Comparison of ENCODE assay signal across 24 mouse cellular contexts in the genomic region with DNA sequence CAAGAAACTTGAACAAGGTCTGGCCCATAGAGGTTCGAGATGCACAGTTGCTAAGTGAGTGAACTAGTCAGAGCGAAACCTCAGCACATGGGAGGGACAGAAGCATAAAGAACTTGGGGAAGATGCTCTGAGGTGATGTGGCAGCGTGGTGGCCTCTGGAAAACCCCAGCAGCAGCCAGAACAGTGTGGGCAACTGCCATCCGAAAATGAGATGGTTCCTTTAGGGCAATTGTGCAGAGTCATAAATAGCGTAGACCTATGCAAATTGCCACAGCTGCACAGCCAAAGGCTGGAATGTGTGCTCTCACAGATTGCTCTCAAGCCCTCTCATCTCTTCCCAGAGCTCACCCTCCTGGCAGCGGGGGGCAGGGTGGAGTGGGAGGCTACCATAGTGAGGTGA.
DNase-seq lines count a peak whose midpoint lies in the region; ATAC-seq and TF ChIP-seq lines count a peak whose summit lies in the region.
"Had no signal": no experiment of that assay in that cellular context is flagged by ENCODE, and none has a peak within 500 bp of the region (broad histone marks: within the 10 kb centered on the region; RNA-seq: fewer than 3 reads in every experiment).

No protein-coding gene starts in this region.

- ATAC-seq in heart, embryonic 16.5 days (replicated peaks; ENCODE audit: extremely low read depth, insufficient read depth, low FRiP score), result peak; percentile 55; the same call in 1 of the 2 replicates
- ATAC-seq: forebrain, embryonic 14.5 days; intestine, embryonic 15.5 days; liver, postnatal 0 days; midbrain, embryonic 16.5 days had no signal

- H3K27ac ChIP-seq in heart, embryonic 16.5 days (ENCODE audit: low read length), result no peak overlapping the region
- H3K27ac ChIP-seq in CH12.LX (ENCODE audit: insufficient read depth, low read depth), result peak overlapping the region; percentile 99
- H3K27ac ChIP-seq: embryonic facial prominence, embryonic 12.5 days; hindbrain, embryonic 14.5 days; intestine, embryonic 15.5 days; layer of hippocampus, adult 2 months had no signal

- DNase-seq in heart, adult 9 months (ENCODE audit: low spot score in 2 of 2), result no peak
- DNase-seq in CH12.LX (ENCODE audit: extremely low read depth), result peak; percentile 98
- DNase-seq in induced T-regulatory cell, adult 2 months (ENCODE audit: low read depth), result peak; percentile 86
- peak; percentile 10 for DNase-seq in splenic B cell, adult 2 months (ENCODE audit: low read depth, low spot score)
- DNase-seq in layer of hippocampus, adult 18-20 months (ENCODE audit: low spot score in 2 of 2), result no peak
- no peak for DNase-seq in layer of hippocampus, adult 9-11 months
- DNase-seq: adrenal gland, postnatal 36 days; cerebellum, adult 11 months; cerebellum, postnatal 10 days; heart, postnatal 4 days; kidney, adult 8-10 months; kidney, postnatal 10 days; layer of hippocampus, postnatal 36 days; liver, postnatal 0 days; lung, postnatal 14 days; right cerebral cortex, postnatal 4 days had no signal

- H3K4me2 ChIP-seq in heart, embryonic 16.5 days (ENCODE audit: low read depth, low read length), result no peak overlapping the region
- H3K4me2 ChIP-seq in CH12.LX (ENCODE audit: insufficient read depth, low read depth, poor library complexity, severe bottlenecking), result peak overlapping the region; percentile 84
- H3K4me2 ChIP-seq: embryonic facial prominence, embryonic 12.5 days; heart, embryonic 12.5 days; hindbrain, embryonic 14.5 days; intestine, embryonic 15.5 days had no signal

- dilution Hi-C loops in CH12.LX (cut with MboI; ENCODE audit: extremely low pct_ligation_motif_present, extremely low pct_unique_long_range_greater_than_20kb, low sequenced_read_pairs), result no loop called here

- TF ChIP-seq EP300 in CH12.LX (IDR thresholded peaks at IDR 0.05; ENCODE audit: low read length), result peak; percentile 97

- peaks cover 14% of the 10 kb centered on the region for H3K4me1 ChIP-seq in heart, embryonic 16.5 days (ENCODE audit: control insufficient read depth, insufficient read depth, low read length)
- peaks cover 29 to 79% of the 10 kb centered on the region in 2 experiments for H3K4me1 ChIP-seq in CH12.LX (ENCODE audit: control insufficient read depth in 1 of 2, insufficient read depth in 2 of 2)

- WGBS in heart, embryonic 16.5 days, result 55% methylated on average over 6 of the region's 6 CpGs

- no peak overlapping the region for H3K9ac ChIP-seq in heart, embryonic 16.5 days (ENCODE audit: low read length)
- H3K9ac ChIP-seq in CH12.LX (ENCODE audit: insufficient read depth, low read depth), result peak overlapping the region; percentile 63
- H3K9ac ChIP-seq: embryonic facial prominence, embryonic 12.5 days; heart, embryonic 12.5 days; hindbrain, embryonic 14.5 days; intestine, embryonic 15.5 days; liver, postnatal 0 days had no signal

- no peak overlapping the region for H3K4me3 ChIP-seq in heart, embryonic 16.5 days (ENCODE audit: low read length)
- peak overlapping the region in 2 of 3 experiments; percentile 21 to 49 for H3K4me3 ChIP-seq in CH12.LX (replicated peaks in 1 of 3; ENCODE audit: low read depth in 2 of 3, low read length in 2 of 3, poor library complexity in 1 of 3)
- H3K4me3 ChIP-seq: embryonic facial prominence, embryonic 12.5 days; heart, embryonic 12.5 days; intestine, embryonic 15.5 days; layer of hippocampus, adult 2 months had no signal

- H3K36me3 ChIP-seq in heart, embryonic 16.5 days (ENCODE audit: control insufficient read depth, insufficient read depth), result no peaks in the 10 kb centered on the region
- H3K36me3 ChIP-seq in CH12.LX (replicated peaks in 1 of 2; ENCODE audit: control insufficient read depth in 1 of 2, insufficient read depth in 1 of 2, low read length in 1 of 2), result peaks cover 0 to 12% of the 10 kb centered on the region in 2 experiments
- no peaks in the 10 kb centered on the region for H3K36me3 ChIP-seq in splenic B cell, adult 2 months (ENCODE audit: control insufficient read depth, insufficient read depth, low read length, poor library complexity, severe bottlenecking)
- H3K36me3 ChIP-seq: embryonic facial prominence, embryonic 12.5 days; heart, embryonic 12.5 days; intestine, embryonic 15.5 days had no signal

- H3K79me2 ChIP-seq in CH12.LX (replicated peaks; ENCODE audit: control insufficient read depth, extremely low read depth, insufficient read depth, poor library complexity, severe bottlenecking), result no peaks in the 10 kb centered on the region

- peak; percentile 6 for TF ChIP-seq RAD21 in CH12.LX (IDR thresholded peaks at IDR 0.05; ENCODE audit: low read depth, low read length)

- peak; percentile 53 for TF ChIP-seq POLR2A in CH12.LX (IDR thresholded peaks at IDR 0.05; ENCODE audit: low read depth, low read length)

- TF ChIP-seq CTCF in CH12.LX (conservative IDR thresholded peaks at IDR 0.05 in 1 of 2, IDR thresholded peaks at IDR 0.05 in 1 of 2; ENCODE audit: low read depth in 2 of 2, low read length in 2 of 2), result peak in 1 of 2 experiments; percentile 2; a peak in 1 of 4 replicates

- H3K9me3 ChIP-seq in heart, embryonic 16.5 days (replicated peaks; ENCODE audit: control insufficient read depth, low read length), result no peaks in the 10 kb centered on the region
- H3K9me3 ChIP-seq in CH12.LX (replicated peaks; ENCODE audit: low read length), result no peaks in the 10 kb centered on the region
- H3K9me3 ChIP-seq: embryonic facial prominence, embryonic 12.5 days; heart, embryonic 12.5 days; intestine, embryonic 15.5 days had no signal

- in situ Hi-C loops in CH12.LX (cut with MboI; ENCODE audit: low pct_ligation_motif_present, low pct_unique_long_range_greater_than_20kb, low sequenced_read_pairs), result no loop called here

- no peaks in the 10 kb centered on the region for H3K27me3 ChIP-seq in heart, embryonic 16.5 days (ENCODE audit: control insufficient read depth, insufficient read depth, low read length)
- H3K27me3 ChIP-seq in CH12.LX (replicated peaks), result no peaks in the 10 kb centered on the region
- no peaks in the 10 kb centered on the region for H3K27me3 ChIP-seq in splenic B cell, adult 2 months (ENCODE audit: control insufficient read depth, insufficient read depth, low read length, poor library complexity, severe bottlenecking)
- H3K27me3 ChIP-seq: embryonic facial prominence, embryonic 12.5 days; heart, embryonic 12.5 days; intestine, embryonic 15.5 days had no signal

TF ChIP-seq in CH12.LX, 34 proteins besides CTCF, POLR2A, EP300 and RAD21 (continues in another document):
- no peak for TF ChIP-seq USF1 (IDR thresholded peaks at IDR 0.05; ENCODE audit: low read depth, low read length)
- TF ChIP-seq MXI1 (IDR thresholded peaks at IDR 0.05; ENCODE audit: low read depth, low read length), result peak; percentile 89
- peak; percentile 28 for TF ChIP-seq SMC3 (IDR thresholded peaks at IDR 0.05; ENCODE audit: low read depth, low read length)
- peak; percentile 88 for TF ChIP-seq CHD2 (IDR thresholded peaks at IDR 0.05; ENCODE audit: low read length)
- peak; percentile 55 for TF ChIP-seq HCFC1 (IDR thresholded peaks at IDR 0.05; ENCODE audit: low read depth, low read length)
- peak; percentile 97 for TF ChIP-seq RCOR1 (conservative IDR thresholded peaks at IDR 0.05; ENCODE audit: low read depth, low read length)
- no peak for TF ChIP-seq PAX5 (IDR thresholded peaks at IDR 0.05; ENCODE audit: low read length)
- TF ChIP-seq NELFE (IDR thresholded peaks at IDR 0.05; ENCODE audit: low read depth, low read length), result peak; percentile 71
- peak; percentile 31; the same call in 1 of the 2 replicates for TF ChIP-seq NRF1 (IDR thresholded peaks at IDR 0.05; ENCODE audit: low read depth, low read length)
- no peak for TF ChIP-seq GABPA (IDR thresholded peaks at IDR 0.05; ENCODE audit: insufficient replicate concordance, low read depth, low read length)
- TF ChIP-seq MYC (IDR thresholded peaks at IDR 0.05; ENCODE audit: low read depth, low read length), result peak; percentile 99
- peak; percentile 96 for TF ChIP-seq BHLHE40 (IDR thresholded peaks at IDR 0.05; ENCODE audit: low read depth, low read length)
- TF ChIP-seq UBTF (IDR thresholded peaks at IDR 0.05; ENCODE audit: low read depth, low read length), result 0 out of 2 replicates have a peak, but pooled peaks have one; percentile 16
- peak; percentile 97 for TF ChIP-seq ETS1 (conservative IDR thresholded peaks at IDR 0.05; ENCODE audit: low read depth, low read length)
- TF ChIP-seq JUND (conservative IDR thresholded peaks at IDR 0.05; ENCODE audit: low read depth, low read length), result peak; percentile 96
- 0 out of 2 replicates have a peak, but pooled peaks have one; percentile 20 for TF ChIP-seq KAT2A (IDR thresholded peaks at IDR 0.05; ENCODE audit: insufficient replicate concordance, low read length)
- peak; percentile 93 for TF ChIP-seq JUN (IDR thresholded peaks at IDR 0.05; ENCODE audit: insufficient read depth, low read depth, low read length)
- TF ChIP-seq ZC3H11A (IDR thresholded peaks at IDR 0.05; ENCODE audit: low read depth, low read length), result no peak
- TF ChIP-seq TCF12 (IDR thresholded peaks at IDR 0.05; ENCODE audit: low read depth, low read length), result peak; percentile 98
- TF ChIP-seq ZKSCAN1 (IDR thresholded peaks at IDR 0.05; ENCODE audit: borderline replicate concordance, low read depth, low read length), result no peak
- peak; percentile 43; the same call in 1 of the 2 replicates for TF ChIP-seq ELF1 (IDR thresholded peaks at IDR 0.05; ENCODE audit: low read depth, low read length)
- peak; percentile 99 for TF ChIP-seq MEF2A (IDR thresholded peaks at IDR 0.05; ENCODE audit: borderline replicate concordance, low read depth, low read length)
- TF ChIP-seq MAFK (IDR thresholded peaks at IDR 0.05; ENCODE audit: insufficient replicate concordance, low read length), result peak; percentile 92
- TF ChIP-seq MAZ (IDR thresholded peaks at IDR 0.05; ENCODE audit: low read depth, low read length), result peak; percentile 96
- peak; percentile 89 for TF ChIP-seq SIN3A (IDR thresholded peaks at IDR 0.05; ENCODE audit: low read length)
- TF ChIP-seq MAX (IDR thresholded peaks at IDR 0.05; ENCODE audit: low read length), result peak; percentile 98
- TF ChIP-seq IRF4 (IDR thresholded peaks at IDR 0.05; ENCODE audit: low read depth, low read length), result peak; percentile 99
- TF ChIP-seq E2F4 (IDR thresholded peaks at IDR 0.05; ENCODE audit: insufficient replicate concordance, low read depth, low read length), result 0 out of 2 replicates have a peak, but pooled peaks have one; percentile 34
- TF ChIP-seq TBP (conservative IDR thresholded peaks at IDR 0.05; ENCODE audit: low read depth, low read length), result peak; percentile 79
- TF ChIP-seq ZNF384 (IDR thresholded peaks at IDR 0.05; ENCODE audit: low read depth, low read length), result peak; percentile 45; the same call in 1 of the 2 replicates
- no peak for TF ChIP-seq POLR2AphosphoS2 (IDR thresholded peaks at IDR 0.05; ENCODE audit: low read depth, low read length)
- TF ChIP-seq ZMIZ1 (IDR thresholded peaks at IDR 0.05; ENCODE audit: low read depth, low read length), result peak; percentile 86
- no peak for TF ChIP-seq USF2 (conservative IDR thresholded peaks at IDR 0.05; ENCODE audit: low read depth, low read length)

Comparison
In these comparisons a context has a peak if more than half of its experiments do, and no peak if none do; other contexts are left out.
1. DNase-seq: peak in CH12.LX (single experiment), induced T-regulatory cell, adult 2 months (single experiment) and splenic B cell, adult 2 months (single experiment); none in heart, adult 9 months (0 of 2), layer of hippocampus, adult 18-20 months (0 of 2) and layer of hippocampus, adult 9-11 months (single experiment).